8 mouse cellular contexts compared by ENCODE assay signal in genomic region chr9:116807166-116808081, GRCm38 (mm10).
DNase-seq lines count a peak whose midpoint lies in the region; ATAC-seq lines count a peak whose summit lies in the region.

No protein-coding gene starts in this region.

- peaks cover 2% of the 10 kb centered on the region; the same call in 1 of the 2 replicates for H3K4me1 ChIP-seq in intestine, embryonic 15.5 days (replicated peaks)
- peaks cover 13% of the 10 kb centered on the region for H3K4me1 ChIP-seq in midbrain, embryonic 14.5 days (ENCODE audit: control insufficient read depth, insufficient read depth, low read length)

- no peak overlapping the region for H3K4me3 ChIP-seq in intestine, embryonic 15.5 days (replicated peaks)
- H3K4me3 ChIP-seq in midbrain, embryonic 14.5 days (replicated peaks; ENCODE audit: low read depth, low read length), result no peak overlapping the region

- H3K27ac ChIP-seq in intestine, embryonic 15.5 days, result peak overlapping the region; percentile 24
- H3K27ac ChIP-seq in midbrain, embryonic 14.5 days (replicated peaks; ENCODE audit: low read depth, low read length), result peak overlapping the region; percentile 55

- WGBS in intestine, embryonic 15.5 days, result 45% methylated on average over 16 of the region's 16 CpGs
- WGBS in midbrain, embryonic 14.5 days, result 4% methylated on average over 16 of the region's 16 CpGs

- no peak overlapping the region for H3K4me2 ChIP-seq in intestine, embryonic 15.5 days (replicated peaks)
- no peak overlapping the region for H3K4me2 ChIP-seq in midbrain, embryonic 14.5 days (ENCODE audit: low read length)

- H3K9ac ChIP-seq in intestine, embryonic 15.5 days, result no peak overlapping the region
- H3K9ac ChIP-seq in midbrain, embryonic 14.5 days (replicated peaks; ENCODE audit: low read length), result no peak overlapping the region

- intact Hi-C loops in gastrocnemius, postnatal 14 days (cut with DNase I; ENCODE audit: low total_unique reads), result no loop called here

- ATAC-seq in intestine, embryonic 15.5 days, result peak; percentile 55; the same call in 1 of the 2 replicates
- peak; percentile 63; the same call in 1 of the 2 replicates for ATAC-seq in midbrain, embryonic 14.5 days (ENCODE audit: low FRiP score, low TSS enrichment)

- peak; percentile 20 for DNase-seq in urinary bladder, postnatal 14 days (ENCODE audit: low spot score)
- DNase-seq in urinary bladder, adult 2 months (ENCODE audit: low spot score), result no peak
- DNase-seq in gastrocnemius, postnatal 14 days, result peak; percentile 31
- DNase-seq in midbrain, embryonic 14.5 days, result peak; percentile 67
- DNase-seq in cerebellum, adult 9-10 months, result no peak
- no peak for DNase-seq in right cerebral cortex, adult 18-20 months
- DNase-seq in adrenal gland, adult 2 months, result no peak

- no peaks in the 10 kb centered on the region for H3K27me3 ChIP-seq in intestine, embryonic 15.5 days (replicated peaks)
- no peaks in the 10 kb centered on the region for H3K27me3 ChIP-seq in midbrain, embryonic 14.5 days (ENCODE audit: control insufficient read depth, insufficient read depth, low read length)

- no peaks in the 10 kb centered on the region for H3K36me3 ChIP-seq in intestine, embryonic 15.5 days
- H3K36me3 ChIP-seq in midbrain, embryonic 14.5 days (ENCODE audit: control insufficient read depth, insufficient read depth, low read length), result no peaks in the 10 kb centered on the region

- no peaks in the 10 kb centered on the region for H3K9me3 ChIP-seq in intestine, embryonic 15.5 days
- H3K9me3 ChIP-seq in midbrain, embryonic 14.5 days (ENCODE audit: control insufficient read depth, low read length), result no peaks in the 10 kb centered on the region

Comparison
In these comparisons a context has a peak if more than half of its experiments do, and no peak if none do; other contexts are left out.
1. DNase-seq: peak in urinary bladder, postnatal 14 days (single experiment), gastrocnemius, postnatal 14 days (single experiment) and midbrain, embryonic 14.5 days (single experiment); none in urinary bladder, adult 2 months (single experiment), cerebellum, adult 9-10 months (single experiment), right cerebral cortex, adult 18-20 months (single experiment) and adrenal gland, adult 2 months (single experiment).